Mouse (Mus musculus) limb, embryonic 14.5 days (tissue): ENCODE results near the gene Stpg4. TPM values are rescaled to one million over a fixed set of nuclear protein-coding genes. Genes with fewer than 3 reads are reported as not detected.

Experiments used
- ATAC-seq: fragments of 200-750 bp; cut with Nextera tagmentation; 2 replicates; pipeline ENCODE4 v1.8.0; 2017; ENCODE audit warnings: low read depth, moderate number of reproducible peaks, moderate TSS enrichment; ENCODE audit not compliant: low FRiP score
- DNase-seq: peaks from one replicate; pipeline ENCODE4 v3.0.0-alpha.2; 2015; ENCODE audit warnings: low spot score
- H3K27ac ChIP-seq: fragments of 300-500 bp; sonication (generic); replicated peaks from 2 replicates; pipeline ENCODE4 v1.5.1; 2014; ENCODE audit warnings: low read depth, mild to moderate bottlenecking, low read length, moderate library complexity, mixed read lengths
- H3K27me3 ChIP-seq: fragments of 300-500 bp; sonication (generic); 2 replicates; pipeline ENCODE4 v1.6.1; 2014; ENCODE audit warnings: low read length, mixed read lengths; ENCODE audit not compliant: control insufficient read depth, insufficient read depth
- H3K36me3 ChIP-seq: fragments of 300-500 bp; sonication (generic); 2 replicates; pipeline ENCODE4 v1.6.1; 2014; ENCODE audit warnings: mild to moderate bottlenecking, low read length, moderate library complexity, mixed read lengths; ENCODE audit not compliant: control insufficient read depth, insufficient read depth
- H3K4me1 ChIP-seq: fragments of 300-500 bp; sonication (generic); 2 replicates; pipeline ENCODE4 v1.6.1; 2014; ENCODE audit warnings: antibody characterized with exemption, low read length, mixed read lengths; ENCODE audit not compliant: control insufficient read depth, insufficient read depth
- H3K4me2 ChIP-seq: fragments of 300-500 bp; sonication (generic); replicated peaks from 2 replicates; pipeline ENCODE4 v1.6.1; 2014; ENCODE audit warnings: low read depth, mild to moderate bottlenecking, low read length, moderate library complexity; ENCODE audit not compliant: severe bottlenecking
- H3K4me3 ChIP-seq: fragments of 300-500 bp; sonication (generic); replicated peaks from 2 replicates; pipeline ENCODE4 v1.5.1; 2014; ENCODE audit warnings: low read length
- H3K9ac ChIP-seq: fragments of 300-500 bp; sonication (generic); 2 replicates; pipeline ENCODE4 v1.6.1; 2014; ENCODE audit warnings: mild to moderate bottlenecking, low read depth, low read length, moderate library complexity; ENCODE audit not compliant: severe bottlenecking
- H3K9me3 ChIP-seq: fragments of 300-500 bp; sonication (generic); 2 replicates; pipeline ENCODE4 v1.6.1; 2016; ENCODE audit warnings: low read length; ENCODE audit not compliant: control insufficient read depth
- POLR2A ChIP-seq: fragments of 200-500 bp; IDR thresholded peaks from 2 replicates; pipeline ENCODE4 v1.8.0; 2012; ENCODE audit warnings: inconsistent platforms, mild to moderate bottlenecking, moderate library complexity, borderline replicate concordance; ENCODE audit not compliant: insufficient read depth, insufficient read length; ENCODE audit errors: extremely low read depth
- WGBS: fragments of 180-500 bp; shearing (Covaris S2); extraction: QIAGEN DNeasy Blood & Tissue Kit; methylation state at CpG from one replicate; pipeline ENCODE4 v1.1.7; 2014; 5-methylcytosine and 5-hydroxymethylcytosine counted together
- polyA plus RNA-seq, 2 experiments: library from polyadenylated mRNA; depleted of rRNA in 1 of 2; stranded (reverse) in 1 of 2; unstranded in 1 of 2; fragments of >200 nt; fragmentation: Nextera tagmentation in 1 of 2; extraction: Ambion mirVana in 1 of 2; gene quantifications; 2 replicates each; pipeline versions ENCODE4 v1.2.1 to v1.2.3; 2012 to 2014

Gene Stpg4
- polyA plus RNA-seq, 2 experiments = not detected

DNA sequence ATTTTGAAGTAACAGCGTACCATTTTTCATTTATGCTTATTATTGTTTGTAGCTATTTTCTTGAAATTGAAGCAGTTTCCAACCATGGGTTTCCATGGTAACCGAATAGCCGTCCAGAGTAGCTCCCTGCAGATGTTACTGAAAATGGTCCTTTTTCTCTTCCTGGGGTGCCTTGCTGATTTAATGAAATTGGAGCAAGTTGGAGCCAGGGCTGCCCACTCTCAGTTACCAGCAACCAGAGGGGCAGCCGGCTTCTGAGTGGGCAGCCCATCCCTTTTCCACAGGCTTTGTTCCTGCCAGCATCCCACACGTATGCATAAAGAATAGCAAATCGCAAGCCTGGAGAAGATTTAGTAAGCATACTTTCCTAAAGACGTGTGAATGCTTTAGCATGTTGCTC, 55.4 kb downstream of the Stpg4 start:
- H3K9ac ChIP-seq = no peak overlapping the region
- H3K4me1 ChIP-seq = peaks cover 40% of the 10 kb centered on the region
- no peak overlapping the region for H3K4me3 ChIP-seq
- H3K27ac ChIP-seq = no peak overlapping the region
- ATAC-seq (no peak), DNase-seq (no peak)
- no peak overlapping the region for H3K4me2 ChIP-seq
- WGBS = 77% methylated on average over 7 of the region's 7 CpGs
- no peak for TF ChIP-seq POLR2A
- no peaks in the 10 kb centered on the region for H3K36me3 ChIP-seq
- no peaks in the 10 kb centered on the region for H3K9me3 ChIP-seq
- no peaks in the 10 kb centered on the region for H3K27me3 ChIP-seq

DNA sequence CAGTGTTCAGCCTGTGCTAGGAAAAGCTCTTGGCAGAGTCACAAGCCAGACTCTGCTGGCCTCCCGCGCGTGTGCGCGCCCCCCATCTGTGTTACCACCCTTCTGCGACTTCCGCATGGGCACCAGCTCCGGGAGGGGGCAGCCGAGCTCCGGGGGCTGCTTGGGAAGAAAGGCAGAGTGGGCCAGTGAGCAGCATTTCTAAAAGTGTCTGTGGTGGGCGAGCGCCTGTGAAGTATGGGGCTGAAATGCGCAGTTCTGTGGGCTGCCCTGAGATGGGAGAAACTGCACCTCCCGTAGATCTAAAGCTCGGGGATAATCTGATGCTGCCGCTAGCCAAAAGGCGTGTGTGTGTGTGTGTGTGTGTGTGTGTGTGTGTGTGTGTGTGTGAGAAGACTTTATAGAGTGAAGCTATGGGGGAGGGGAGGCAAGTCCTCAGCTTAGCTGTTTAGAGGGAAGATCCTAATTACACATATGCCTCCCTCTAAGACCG, 58.2 kb downstream of the Stpg4 start:
- Histone ChIP-seq H3K27me3 (no peaks in the 10 kb centered on the region), H3K9ac (no peak overlapping the region), H3K4me3 (no peak overlapping the region), H3K27ac (no peak overlapping the region), H3K4me1 (peaks cover 26% of the 10 kb centered on the region), H3K4me2 (no peak overlapping the region), H3K36me3 (no peaks in the 10 kb centered on the region), H3K9me3 (no peaks in the 10 kb centered on the region)
- DNase-seq (no peak), ATAC-seq (no peak)
- WGBS = 53% methylated on average over 18 of the region's 18 CpGs
- TF ChIP-seq POLR2A = no peak

- H3K27me3 ChIP-seq = no peaks in the 10 kb centered on the region
- peaks cover 26% of the 10 kb centered on the region for H3K4me1 ChIP-seq
These were observed 59.1 kb downstream of the Stpg4 start for GRCm38 (mm10) chr17:87368481-87368880.

GRCm38 (mm10) chr17:87367640-87368039, 59.9 kb downstream of the Stpg4 start:
- Histone ChIP-seq H3K9ac (no peak overlapping the region), H3K4me2 (no peak overlapping the region), H3K36me3 (no peaks in the 10 kb centered on the region), H3K4me1 (peaks cover 26% of the 10 kb centered on the region), H3K4me3 (no peak overlapping the region), H3K27me3 (no peaks in the 10 kb centered on the region), H3K9me3 (no peaks in the 10 kb centered on the region), H3K27ac (no peak overlapping the region)
- 57% methylated on average over 2 of the region's 3 CpGs for WGBS
- ATAC-seq (no peak), DNase-seq (peak; percentile 56)
- no peak for TF ChIP-seq POLR2A

More at GRCm38 (mm10) chr17:87368481-87368880, 59.1 kb downstream of the Stpg4 start:
- H3K36me3 ChIP-seq = no peaks in the 10 kb centered on the region
- no peaks in the 10 kb centered on the region for H3K9me3 ChIP-seq
- WGBS = 74% methylated on average over 10 of the region's 10 CpGs
- no peak overlapping the region for H3K4me2 ChIP-seq
- DNase-seq (no peak), ATAC-seq (no peak)
- TF ChIP-seq POLR2A = no peak
- no peak overlapping the region for H3K4me3 ChIP-seq
- H3K27ac ChIP-seq = no peak overlapping the region
- no peak overlapping the region for H3K9ac ChIP-seq

DNA sequence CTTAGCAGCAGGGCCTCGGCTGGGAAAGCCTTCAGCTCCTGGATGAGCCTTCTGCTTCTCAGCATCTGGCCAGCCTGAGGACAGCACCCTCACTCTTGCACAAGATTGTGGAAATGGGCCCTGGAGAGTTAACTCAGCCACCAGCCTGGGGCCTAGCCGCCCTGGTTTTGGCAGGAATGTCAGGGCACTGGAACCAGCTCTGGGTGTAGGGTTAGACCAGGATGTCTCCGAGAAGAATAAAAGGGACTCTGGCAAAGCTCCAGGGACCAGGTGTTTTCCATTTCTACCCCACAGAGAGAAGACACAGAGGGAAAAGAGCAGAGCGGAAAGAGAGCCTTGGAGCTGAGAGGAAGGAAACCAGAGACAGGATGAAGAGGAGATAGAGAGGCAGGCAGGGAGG, 60.3 kb downstream of the Stpg4 start:
- H3K27me3 ChIP-seq = no peaks in the 10 kb centered on the region
- no peaks in the 10 kb centered on the region for H3K9me3 ChIP-seq
- H3K4me1 ChIP-seq = peaks cover 26% of the 10 kb centered on the region
- no peak overlapping the region for H3K4me3 ChIP-seq
- TF ChIP-seq POLR2A = no peak
- H3K4me2 ChIP-seq = no peak overlapping the region
- H3K9ac ChIP-seq = no peak overlapping the region
- DNase-seq = no peak
- ATAC-seq = no peak
- H3K36me3 ChIP-seq = no peaks in the 10 kb centered on the region
- 14% methylated on average over 4 of the region's 4 CpGs for WGBS
- no peak overlapping the region for H3K27ac ChIP-seq

GRCm38 (mm10) chr17:87366520-87366919, 61.0 kb downstream of the Stpg4 start:
- TF ChIP-seq POLR2A = no peak
- H3K9me3 ChIP-seq = no peaks in the 10 kb centered on the region
- peaks cover 26% of the 10 kb centered on the region for H3K4me1 ChIP-seq
- no peak overlapping the region for H3K4me2 ChIP-seq
- no peak overlapping the region for H3K27ac ChIP-seq
- no peaks in the 10 kb centered on the region for H3K36me3 ChIP-seq
- DNase-seq = no peak
- no peak for ATAC-seq
- 11% methylated on average over 2 of the region's 2 CpGs for whole genome bisulfite sequencing
- no peak overlapping the region for H3K9ac ChIP-seq
- H3K4me3 ChIP-seq = no peak overlapping the region
- no peaks in the 10 kb centered on the region for H3K27me3 ChIP-seq
